Mouse (Mus musculus): ENCODE measurements around the gene Zfp771. TPM values are rescaled to one million over a fixed set of nuclear protein-coding genes. Genes with fewer than 3 reads are reported as not detected.

Zfp771 gene
- 10 to 100 TPM; 18.0 to 21.6 TPM for total RNA-seq (2021)
- long read RNA-seq, experiment 1, transcript Zfp771-201 (3 exons, 1,484 nt), result major isoform, 28 of 38 reads
- long read RNA-seq, experiment 1, partial matches to known transcripts, result 4 of 38 reads
- long read RNA-seq, experiment 1, other reads (novel, unspliced or antisense), result 6 of 38 reads
- long read RNA-seq, experiment 2, transcript Zfp771-201 (3 exons, 1,484 nt), result major isoform, 50 of 66 reads
- long read RNA-seq, experiment 2, partial matches to known transcripts, result 1 of 66 reads
- long read RNA-seq, experiment 2, other reads (novel, unspliced or antisense), result 15 of 66 reads

DNA sequence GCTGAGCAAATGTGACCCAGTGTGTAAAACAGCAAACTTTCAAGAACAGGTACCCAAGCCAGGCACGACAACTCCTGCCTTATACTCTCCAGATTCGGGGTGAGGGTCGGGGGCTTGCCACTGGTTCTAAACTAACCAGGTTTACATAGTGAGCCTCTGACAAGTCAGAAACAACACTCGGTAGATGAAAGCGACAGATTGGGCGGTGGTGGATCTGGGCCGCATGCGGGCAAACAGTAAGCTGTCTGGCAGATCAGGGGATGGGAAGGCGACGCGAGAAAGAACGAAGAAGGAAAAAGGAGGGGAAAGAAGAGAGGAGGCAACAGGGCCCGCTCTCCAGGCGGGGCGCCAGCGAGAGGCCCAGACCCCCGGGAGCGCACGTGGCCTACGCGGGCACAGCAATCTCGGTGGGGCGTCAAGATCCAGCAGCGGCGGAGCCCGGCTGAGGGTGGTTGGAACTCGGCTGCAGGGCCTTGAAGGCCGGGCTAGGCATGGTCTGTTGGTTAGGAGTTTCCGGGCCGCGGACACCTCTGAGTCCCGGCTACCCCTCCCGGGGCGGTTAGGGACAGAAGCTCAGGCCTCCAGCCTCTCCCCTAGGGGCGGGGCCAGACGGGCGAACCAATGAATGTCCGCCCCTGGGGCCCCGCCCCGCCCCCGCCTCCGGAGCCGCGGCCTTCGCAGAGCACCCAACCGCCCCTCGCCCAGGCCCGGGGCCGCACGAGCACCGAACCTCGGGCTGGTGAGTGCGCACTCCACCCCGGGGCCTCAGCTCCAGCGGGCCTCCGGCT is at the start of gene Zfp771:
TSS of gene Zfp771 (plus strand) at position 405 of the 788 bp plus-strand sequence.
- peak; percentile 99 for DNase-seq
- intact Hi-C loops (cut with DNase I; ENCODE audit: low total_unique reads), result no loop called here

DNA sequence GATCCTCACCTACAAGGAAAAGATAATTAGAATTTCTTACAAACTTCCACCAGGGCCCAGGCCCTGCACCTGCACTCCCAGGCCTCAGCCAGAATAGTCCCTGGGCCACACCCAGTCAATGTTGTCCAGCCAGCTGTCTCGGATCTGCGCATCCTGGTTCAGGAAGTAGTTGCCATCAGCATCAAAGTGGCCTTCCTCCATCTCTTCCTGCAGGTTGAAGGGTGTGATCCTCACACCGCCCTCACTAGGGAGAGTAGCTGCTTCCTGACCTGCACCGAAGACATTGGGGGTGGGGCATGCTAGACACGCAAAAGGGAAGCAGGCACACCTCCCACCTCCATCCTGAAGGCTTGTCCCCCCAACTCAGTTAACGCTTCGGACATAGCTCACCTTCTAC is 49.4 kb upstream of the Zfp771 start:
- intact Hi-C loops (cut with DNase I; ENCODE audit: low total_unique reads), result no loop called here
- no peak for DNase-seq

DNA sequence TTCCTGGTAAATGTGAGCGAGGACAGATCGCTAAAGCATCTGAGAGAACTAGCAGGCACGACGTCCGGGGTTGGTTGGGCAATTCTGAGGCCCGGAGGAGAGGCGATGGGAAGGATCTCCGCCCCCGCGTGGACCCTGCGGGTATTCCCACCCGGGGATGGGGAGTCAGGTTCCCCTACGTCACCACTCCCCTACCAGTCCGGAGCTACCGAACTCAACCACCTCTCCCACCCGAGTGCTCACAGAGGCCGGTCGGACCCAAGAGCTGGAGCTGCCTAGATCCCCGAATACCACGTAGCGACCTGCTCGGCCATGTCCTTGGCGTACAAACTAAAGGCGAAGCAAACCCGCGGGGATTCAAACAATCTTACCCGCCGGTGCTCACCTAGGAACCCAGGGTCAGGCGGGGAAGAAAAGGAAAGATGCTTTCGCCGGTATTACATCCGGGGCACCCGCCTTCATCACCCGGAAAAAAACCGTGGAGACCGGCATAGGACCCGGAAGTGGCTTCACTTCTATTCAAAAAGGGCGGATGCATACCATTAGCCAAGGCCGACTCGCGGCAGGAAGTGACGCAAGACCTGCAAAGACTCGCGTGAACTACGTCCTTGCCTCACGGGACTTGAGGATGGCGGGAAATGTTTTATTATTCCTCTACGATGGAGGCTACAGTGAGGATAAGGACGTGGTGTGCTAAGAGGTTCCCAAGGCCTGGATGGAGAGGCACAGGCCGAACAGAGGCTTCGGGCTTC is 48.4 kb upstream of the Zfp771 start, which contains the start of gene Cd2bp2:
TSS of gene Cd2bp2 (minus strand) at position 507 of the 752 bp plus-strand sequence.
- intact Hi-C loops (cut with DNase I; ENCODE audit: low total_unique reads), result no loop called here
- DNase-seq, result peak; percentile 93

DNA sequence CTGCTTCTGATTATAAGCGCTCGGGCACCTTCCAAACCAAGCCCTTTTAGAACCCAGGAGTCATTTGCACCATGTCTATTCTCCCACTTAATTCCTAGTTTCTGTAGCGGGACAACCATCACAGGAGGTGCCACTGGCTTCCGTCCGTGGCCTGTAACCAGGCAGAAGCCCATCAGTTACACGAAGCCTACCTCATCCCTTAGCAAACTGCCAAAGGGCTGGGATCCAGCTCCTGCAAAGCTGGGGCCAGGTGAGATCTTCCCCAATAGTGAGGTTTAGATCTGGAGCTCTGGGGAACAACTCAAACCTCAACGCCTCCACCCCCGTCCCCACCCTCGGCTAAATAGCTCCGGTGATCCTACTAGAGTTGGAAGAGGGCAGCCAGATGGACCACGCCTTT is 47.6 kb upstream of the Zfp771 start:
- intact Hi-C loops (cut with DNase I; ENCODE audit: low total_unique reads), result no loop called here
- no peak for DNase-seq

DNA sequence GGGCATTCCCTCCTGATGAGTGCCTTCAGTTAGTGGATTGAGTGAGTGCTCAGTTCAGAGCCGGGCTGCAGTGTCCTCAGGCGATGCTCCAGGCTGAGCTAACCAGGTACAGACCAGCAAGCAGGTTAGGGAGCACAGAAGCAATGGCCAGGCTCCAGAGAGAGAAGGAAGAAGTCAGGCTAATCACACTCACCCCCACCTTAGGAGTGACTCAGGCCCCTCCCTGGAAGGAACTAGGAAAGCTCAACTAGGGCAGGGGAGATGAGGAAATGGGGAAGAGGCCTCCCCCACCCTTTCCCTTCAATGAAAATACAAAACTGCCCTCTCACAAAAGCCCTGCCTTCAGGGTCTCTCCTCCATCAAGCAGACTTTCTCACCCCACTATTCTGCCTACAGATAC is 37.5 kb upstream of the Zfp771 start:
- intact Hi-C loops (cut with DNase I; ENCODE audit: low total_unique reads), result no loop called here
- no peak for DNase-seq

DNA sequence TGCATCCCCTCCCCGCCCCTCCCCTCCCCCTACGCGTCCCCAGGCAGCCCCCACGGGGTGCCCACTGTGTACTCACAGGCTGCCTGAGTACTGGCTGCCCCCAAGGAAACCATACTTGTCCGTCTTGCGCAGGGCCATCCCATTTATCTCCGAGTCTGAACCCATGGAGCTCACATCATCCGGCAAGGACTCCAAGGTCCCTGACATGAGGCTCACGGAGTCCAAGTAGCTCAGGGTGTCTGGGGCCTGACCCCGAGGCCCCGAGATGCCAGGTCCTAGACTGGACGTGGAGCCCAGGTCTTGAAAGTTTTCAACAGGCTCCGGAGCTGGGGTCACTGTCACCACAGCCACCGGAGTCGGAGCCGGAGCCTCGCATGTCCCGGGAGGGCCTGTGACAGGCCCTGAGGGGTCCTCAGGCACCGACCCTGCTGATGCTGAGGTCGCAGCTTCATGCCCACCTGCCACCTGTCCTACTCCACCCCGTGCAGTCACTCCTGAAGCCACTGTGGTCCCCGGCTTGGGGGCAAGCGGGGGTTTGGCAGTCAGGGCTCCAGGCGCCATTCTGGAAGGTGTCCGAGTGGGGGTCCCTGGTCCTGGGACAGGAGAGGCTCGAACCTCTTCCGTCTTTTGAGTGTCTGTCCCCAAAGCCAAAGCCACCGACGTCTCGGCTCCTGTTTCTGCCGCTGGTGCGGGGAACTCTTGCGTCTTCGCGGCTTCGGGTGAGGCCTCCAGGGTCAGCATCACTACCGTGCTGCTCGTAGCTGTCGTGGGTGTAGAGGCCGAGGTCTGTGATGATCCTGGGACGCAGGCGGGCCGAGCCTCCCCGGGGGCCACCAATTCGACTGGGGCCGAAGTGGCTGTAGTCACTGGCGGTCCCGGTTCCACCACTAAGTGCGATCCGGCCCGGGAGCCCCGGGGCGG is 36.4 kb upstream of the Zfp771 start:
- DNase-seq, result no peak
- intact Hi-C loops (cut with DNase I; ENCODE audit: low total_unique reads), result no loop called here

DNA sequence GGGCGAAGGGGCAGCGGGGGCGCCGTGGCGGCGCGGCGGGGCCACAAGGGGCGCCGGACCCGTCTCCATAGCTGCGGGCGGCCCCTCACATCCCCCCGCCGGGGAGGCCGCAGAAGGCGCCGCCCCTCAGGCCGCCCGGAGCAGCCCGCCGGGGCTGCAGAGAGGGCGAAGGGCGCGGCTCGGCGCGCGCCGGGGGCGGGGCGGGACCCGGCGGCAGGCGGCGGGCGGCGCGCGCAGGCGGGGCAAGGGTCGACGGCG is 35.9 kb upstream of the Zfp771 start, which contains the start of gene Tbc1d10b:
TSS of gene Tbc1d10b (minus strand) at position 174 of the 258 bp plus-strand sequence.
- intact Hi-C loops (cut with DNase I; ENCODE audit: low total_unique reads), result no loop called here
- no peak for DNase-seq

DNA sequence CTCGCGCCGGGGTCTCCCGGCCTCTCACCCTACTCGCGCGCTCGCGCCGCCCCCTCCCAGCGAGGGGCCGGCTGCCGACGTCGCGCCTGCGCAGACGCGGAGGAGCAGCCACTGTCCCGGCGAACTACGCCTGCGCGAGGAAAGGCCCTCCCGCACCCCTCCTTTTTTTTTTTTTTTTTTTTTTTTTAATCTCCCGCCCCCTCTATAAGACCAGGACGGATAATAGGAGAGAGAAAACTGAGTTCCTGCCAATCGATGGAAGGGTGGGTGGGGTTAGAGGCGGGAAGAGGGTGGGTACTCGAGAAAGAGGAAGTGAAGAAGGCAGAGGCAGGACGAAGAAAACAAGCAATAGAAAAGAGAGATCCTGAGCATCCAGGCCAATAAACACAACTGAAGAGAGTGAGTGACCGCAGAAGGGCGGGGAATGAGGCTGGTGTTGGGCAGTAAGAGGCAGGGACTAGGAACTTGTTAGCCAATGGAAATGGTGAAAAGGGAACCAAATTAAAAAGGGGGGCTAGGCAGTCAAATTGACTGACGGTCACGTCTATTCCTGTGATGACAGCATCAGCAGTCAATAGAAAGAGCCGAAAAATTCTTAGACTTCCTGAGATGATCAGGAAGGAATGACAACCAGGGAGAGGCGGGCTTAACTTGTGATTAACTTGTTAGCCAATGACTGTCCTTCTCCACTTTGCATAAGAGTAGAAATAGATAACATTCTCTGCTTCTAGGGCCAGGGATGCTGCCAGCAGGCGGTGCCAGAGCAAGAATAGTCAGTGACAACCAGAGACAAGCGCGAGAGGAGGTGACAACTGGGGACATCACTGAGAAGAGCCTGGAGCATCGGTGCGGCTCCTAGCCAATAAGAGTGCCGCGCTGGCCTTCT is 35.3 kb upstream of the Zfp771 start, which contains the start of gene Mylpf:
TSS of gene Mylpf (plus strand) at position 338 of the 886 bp plus-strand sequence.
- DNase-seq, result peak; percentile 94
- intact Hi-C loops (cut with DNase I; ENCODE audit: low total_unique reads), result no loop called here

DNA sequence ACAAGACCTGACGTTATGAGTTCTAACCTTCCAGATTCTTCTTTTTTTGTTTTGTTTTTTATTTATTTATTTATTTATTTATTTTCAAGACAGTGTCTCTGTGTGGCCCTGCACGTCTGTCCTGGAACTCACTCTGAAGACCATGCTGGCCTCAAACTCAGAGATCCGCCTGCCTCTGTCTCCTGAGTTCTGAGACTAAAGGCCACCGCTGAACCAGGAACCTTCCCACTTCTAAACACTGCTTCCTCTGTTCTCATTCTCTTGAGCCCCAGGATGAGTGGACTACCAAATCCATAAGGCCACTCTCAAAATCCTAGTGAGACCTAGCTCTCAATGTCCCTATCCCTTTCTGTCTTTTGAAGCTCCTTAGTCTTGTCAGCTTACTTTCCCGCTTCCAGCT is 34.2 kb upstream of the Zfp771 start:
- intact Hi-C loops (cut with DNase I; ENCODE audit: low total_unique reads), result no loop called here
- no peak for DNase-seq

DNA sequence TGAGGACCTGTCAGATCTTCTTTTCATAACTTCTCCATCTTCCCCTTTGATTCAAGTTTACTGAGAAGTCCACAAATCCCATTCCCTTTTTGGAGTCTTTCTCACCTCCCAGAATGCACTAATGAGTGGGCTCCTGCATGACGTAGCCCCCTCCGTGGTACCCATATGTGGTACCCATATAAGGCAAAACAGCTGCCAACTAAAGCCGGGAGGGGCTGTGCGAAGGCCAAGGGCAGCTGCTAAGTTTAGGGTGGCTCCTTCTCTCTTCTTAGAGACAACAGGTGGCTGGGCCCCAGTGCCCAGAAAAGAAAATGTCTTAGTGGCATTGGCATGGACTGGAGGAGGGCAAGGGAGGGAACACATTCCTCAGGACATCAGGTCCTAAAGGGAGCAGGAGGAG is 33.8 kb upstream of the Zfp771 start:
- peak; percentile 72 for DNase-seq
- intact Hi-C loops (cut with DNase I; ENCODE audit: low total_unique reads), result no loop called here

DNA sequence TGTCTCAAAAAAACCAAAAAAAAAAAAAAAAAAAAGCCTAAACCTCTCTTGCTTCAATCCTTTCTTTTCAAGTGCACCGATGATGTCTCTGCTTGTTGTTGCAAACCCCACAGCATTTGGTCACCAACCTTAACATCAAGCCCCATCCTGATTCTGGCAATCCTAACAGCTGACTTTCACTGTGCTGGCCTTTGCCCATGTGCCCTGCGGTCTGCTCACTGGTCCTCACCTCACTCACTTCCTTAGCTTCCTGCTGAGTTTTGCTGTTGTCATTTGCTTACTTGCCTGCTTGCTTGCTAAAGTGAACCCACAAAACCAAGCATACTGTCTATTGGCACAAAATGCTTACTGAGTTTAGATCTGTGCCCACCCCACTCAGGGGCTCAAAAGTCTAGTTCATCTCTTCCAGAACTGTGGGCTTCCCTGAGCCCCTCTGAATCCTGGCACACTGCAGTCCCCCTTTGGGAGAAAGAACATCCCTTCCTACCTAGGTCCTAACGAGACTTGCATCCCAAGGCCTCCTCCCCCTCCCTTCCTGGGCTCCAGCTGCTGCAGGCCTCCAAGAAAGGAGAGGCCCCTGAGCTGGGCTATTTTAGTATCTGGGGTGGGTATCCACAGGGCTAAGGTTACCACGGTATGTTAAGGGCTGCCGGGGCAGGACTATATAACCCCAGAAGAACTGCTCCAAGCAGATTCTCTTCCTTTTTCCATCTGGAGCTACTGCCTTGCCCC is 32.9 kb upstream of the Zfp771 start:
- intact Hi-C loops (cut with DNase I; ENCODE audit: low total_unique reads), result no loop called here
- DNase-seq, result peak; percentile 66

DNA sequence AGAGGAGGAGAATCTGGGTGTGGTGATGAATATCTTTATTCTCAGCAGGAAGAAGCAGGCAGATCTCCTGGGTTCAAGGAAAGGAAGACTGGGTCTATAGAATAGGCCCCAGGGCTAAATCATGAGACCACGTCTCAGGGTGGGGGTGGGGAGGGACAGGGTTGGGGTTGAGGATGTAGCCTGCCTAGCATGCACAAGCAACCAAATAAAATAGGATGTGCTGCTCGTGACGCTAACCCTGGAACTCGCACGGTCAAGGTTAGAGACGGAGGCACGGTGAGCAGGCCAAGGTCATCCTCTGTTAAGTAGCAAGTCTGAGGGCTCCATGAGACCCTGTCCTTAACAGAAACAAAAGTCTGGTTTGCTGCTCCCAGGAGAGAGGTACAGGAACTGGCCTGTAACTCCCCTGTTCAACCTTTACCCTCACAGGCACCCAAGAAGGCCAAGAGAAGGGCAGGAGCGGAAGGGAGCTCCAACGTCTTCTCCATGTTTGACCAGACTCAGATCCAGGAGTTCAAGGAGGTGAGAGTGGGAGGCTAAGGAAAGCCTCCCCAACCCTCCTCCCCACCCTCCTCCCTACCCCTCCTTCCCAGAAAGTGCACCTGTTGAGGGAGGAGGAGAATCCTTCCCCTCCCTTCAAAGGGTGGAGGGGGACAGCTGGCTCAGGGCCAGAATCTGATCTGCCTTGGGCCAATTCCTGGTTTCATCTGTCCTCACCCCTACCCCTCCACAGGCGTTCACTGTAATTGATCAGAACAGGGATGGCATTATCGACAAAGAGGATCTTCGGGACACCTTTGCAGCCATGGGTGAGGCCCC is 31.4 kb upstream of the Zfp771 start:
- DNase-seq, result peak; percentile 43

DNA sequence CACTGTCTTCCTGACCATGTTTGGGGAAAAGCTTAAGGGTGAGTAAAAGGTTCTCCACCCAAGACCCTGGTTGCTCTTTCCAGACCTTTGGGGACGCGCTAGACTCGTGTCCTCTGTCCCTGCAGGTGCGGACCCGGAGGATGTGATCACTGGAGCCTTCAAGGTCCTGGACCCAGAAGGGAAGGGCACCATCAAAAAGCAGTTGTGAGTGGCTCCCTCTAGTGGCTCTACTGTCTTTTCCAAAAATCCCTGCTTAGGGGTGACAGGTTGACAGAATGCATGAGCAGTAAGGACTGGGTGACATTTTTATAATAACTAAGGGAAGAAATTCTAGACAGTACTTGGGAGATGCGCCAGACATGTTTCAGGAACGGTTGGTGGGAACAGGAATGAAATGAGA is 30.6 kb upstream of the Zfp771 start:
- no peak for DNase-seq
- intact Hi-C loops (cut with DNase I; ENCODE audit: low total_unique reads), result no loop called here

More for the DNA sequence above, 31.4 kb upstream of the Zfp771 start:
- intact Hi-C loops (cut with DNase I; ENCODE audit: low total_unique reads), result no loop called here

DNA sequence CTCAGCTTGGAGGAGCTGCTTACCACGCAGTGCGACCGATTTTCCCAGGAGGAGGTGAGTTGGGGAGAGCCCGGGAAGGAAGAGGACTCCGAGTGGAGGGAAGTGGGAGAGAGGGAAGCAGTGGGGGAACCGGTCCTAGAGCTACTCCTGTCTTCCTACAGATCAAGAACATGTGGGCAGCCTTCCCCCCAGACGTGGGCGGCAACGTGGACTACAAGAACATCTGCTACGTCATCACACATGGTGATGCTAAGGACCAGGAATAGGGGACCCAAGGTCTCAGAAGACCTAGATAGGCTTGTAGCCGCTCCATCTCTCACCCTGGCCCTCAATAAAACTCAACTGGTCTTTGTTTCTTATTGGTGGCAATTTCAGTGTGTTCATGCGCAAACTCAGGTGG is 30.1 kb upstream of the Zfp771 start:
- DNase-seq, result no peak
- intact Hi-C loops (cut with DNase I; ENCODE audit: low total_unique reads), result no loop called here

DNA sequence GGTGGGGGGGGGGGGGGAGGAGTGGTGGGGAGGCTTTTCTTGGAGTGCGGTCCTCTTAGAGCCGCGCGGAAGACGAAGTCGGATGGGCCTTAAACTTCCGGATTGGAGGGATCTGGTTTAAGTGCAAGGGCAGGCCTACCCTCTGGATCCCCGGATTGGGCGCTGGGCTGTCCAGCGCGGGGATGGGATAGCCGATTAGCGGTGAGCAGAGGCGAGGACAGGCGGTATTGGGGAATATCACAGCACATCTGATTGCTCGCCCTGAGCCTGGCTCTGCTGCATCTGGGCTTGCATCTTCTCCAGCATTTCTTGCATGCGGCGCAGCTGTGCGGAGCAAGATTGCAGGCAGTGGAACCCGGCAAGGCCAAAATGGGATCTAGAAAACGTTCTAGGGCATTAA is 29.6 kb upstream of the Zfp771 start:
- intact Hi-C loops (cut with DNase I; ENCODE audit: low total_unique reads), result no loop called here

DNA sequence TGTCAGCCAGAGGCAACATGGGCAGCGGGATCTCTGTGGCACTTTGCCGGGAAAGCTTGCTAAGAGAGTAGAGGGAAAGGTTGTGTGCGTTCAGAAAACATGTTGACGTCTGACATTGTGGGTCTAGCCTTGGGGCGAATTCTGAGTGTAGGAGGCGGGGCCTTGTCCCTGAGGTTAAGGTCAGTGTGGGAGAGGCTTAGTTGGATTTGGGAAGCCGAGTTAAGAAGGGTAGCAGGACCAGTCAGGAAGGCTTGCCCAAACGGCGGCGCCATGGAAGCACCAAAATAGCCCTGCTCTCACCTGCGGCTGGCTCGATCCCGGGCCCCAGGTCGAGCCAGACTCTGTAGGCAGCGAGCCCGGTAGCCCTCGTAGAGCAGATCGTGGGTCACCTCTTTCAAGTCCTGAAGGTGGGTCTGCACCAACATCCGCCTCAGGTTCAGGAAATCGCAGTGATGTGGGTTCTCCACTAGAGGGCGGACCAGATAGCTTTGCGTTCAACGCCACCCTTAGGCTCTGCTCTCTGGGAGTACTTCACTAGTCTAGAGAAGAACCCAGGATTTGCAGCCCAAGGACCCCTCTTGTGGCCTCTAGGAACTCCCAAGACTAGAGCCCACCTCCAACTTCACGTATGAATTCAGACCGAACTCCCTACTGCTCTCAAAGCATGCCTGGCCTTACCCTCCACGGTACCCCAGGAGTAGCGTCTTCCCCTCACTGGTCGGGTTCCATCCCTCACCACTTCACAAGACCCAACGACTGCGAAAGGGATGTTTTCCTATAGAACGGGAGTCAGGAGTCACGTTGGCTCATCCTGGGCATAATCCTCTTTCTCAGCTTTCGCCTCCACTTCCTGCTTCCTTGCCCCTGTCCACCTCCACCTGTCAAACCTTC is 28.8 kb upstream of the Zfp771 start:
- peak; percentile 75 for DNase-seq
- intact Hi-C loops (cut with DNase I; ENCODE audit: low total_unique reads), result no loop called here

More for the DNA sequence above, 29.6 kb upstream of the Zfp771 start:
- peak; percentile 59 for DNase-seq

Data from gastrocnemius, postnatal 14 days (tissue).